8 mouse cellular contexts compared by ENCODE assay signal in the genomic region with DNA sequence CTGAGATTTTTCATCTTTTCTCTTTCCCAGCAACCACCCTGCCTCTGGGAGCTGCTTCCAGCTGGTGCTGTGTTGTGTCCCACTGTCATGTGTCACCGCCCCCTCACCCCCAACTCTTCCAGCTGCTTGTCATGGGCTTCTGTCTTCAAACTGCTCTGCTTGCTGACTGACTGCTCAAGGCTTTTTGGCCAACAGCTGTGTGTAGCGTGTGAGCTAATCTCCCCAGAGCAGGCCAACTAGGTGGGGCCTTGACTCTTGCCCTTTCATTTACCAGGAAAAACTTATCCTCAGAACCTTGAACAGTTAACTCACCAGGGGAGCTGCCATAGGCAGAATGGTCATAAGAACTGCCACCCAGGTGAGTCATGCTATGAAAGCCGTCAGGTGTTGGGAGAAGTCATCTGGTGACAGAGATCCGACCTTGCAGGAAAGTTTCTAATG. TPM values are rescaled to one million over a fixed set of nuclear protein-coding genes. Genes with fewer than 3 reads are reported as not detected.
DNase-seq lines count a peak whose midpoint lies in the region; ATAC-seq and TF ChIP-seq lines count a peak whose summit lies in the region.

No protein-coding gene starts in this region.

- TF ChIP-seq POLR2A in lung, adult 2 months (IDR thresholded peaks at IDR 0.05; ENCODE audit: borderline replicate concordance, extremely low read depth, low read depth, low read length): no peak

- WGBS in heart, embryonic 10.5 days: 50% methylated on average over 4 of the region's 4 CpGs
- 73% methylated on average over 4 of the region's 4 CpGs for WGBS in embryonic facial prominence, embryonic 12.5 days
- WGBS in hindbrain, embryonic 16.5 days: 81% methylated on average over 4 of the region's 4 CpGs
- 73% methylated on average over 4 of the region's 4 CpGs for WGBS in lung, adult 2 months

- H3K4me1 ChIP-seq in heart, embryonic 10.5 days: peaks cover 42% of the 10 kb centered on the region
- 0 out of 2 replicates have a peak, but pooled peaks cover 9% of the 10 kb centered on the region for H3K4me1 ChIP-seq in embryonic facial prominence, embryonic 12.5 days
- H3K4me1 ChIP-seq in hindbrain, embryonic 16.5 days (ENCODE audit: control insufficient read depth, insufficient read depth, low read depth, low read length): no peaks in the 10 kb centered on the region
- no peaks in the 10 kb centered on the region for H3K4me1 ChIP-seq in lung, adult 2 months (ENCODE audit: control insufficient read depth, insufficient read depth, low read length)

- no peak overlapping the region for H3K4me2 ChIP-seq in embryonic facial prominence, embryonic 12.5 days (replicated peaks)
- no peak overlapping the region for H3K4me2 ChIP-seq in hindbrain, embryonic 16.5 days (ENCODE audit: low read length)

- H3K9ac ChIP-seq in embryonic facial prominence, embryonic 12.5 days: no peak overlapping the region
- no peak overlapping the region for H3K9ac ChIP-seq in hindbrain, embryonic 16.5 days (ENCODE audit: low read depth, low read length)

- H3K27ac ChIP-seq in heart, embryonic 10.5 days: peak overlapping the region; percentile 83
- no peak overlapping the region for H3K27ac ChIP-seq in embryonic facial prominence, embryonic 12.5 days
- no peak overlapping the region for H3K27ac ChIP-seq in hindbrain, embryonic 16.5 days (ENCODE audit: low read depth, low read length)

- peak; percentile 47; the same call in 1 of the 2 replicates for ATAC-seq in embryonic facial prominence, embryonic 12.5 days (ENCODE audit: insufficient number of reproducible peaks, insufficient read depth, low FRiP score, low TSS enrichment)
- ATAC-seq in hindbrain, embryonic 16.5 days: no peak

- peak; percentile 92 for DNase-seq in heart, embryonic 10.5 days (ENCODE audit: low spot score)
- DNase-seq in heart, adult 8-10 months (ENCODE audit: low spot score): no peak
- DNase-seq in adipocyte (ENCODE audit: low spot score): peak; percentile 28
- peak; percentile 33 to 59 for DNase-seq in kidney, postnatal 4 days
- DNase-seq in testis, postnatal 10 days (ENCODE audit: low spot score): peak; percentile 43
- DNase-seq in lung, adult 2 months: no peak

- no peaks in the 10 kb centered on the region for H3K36me3 ChIP-seq in heart, embryonic 10.5 days
- no peaks in the 10 kb centered on the region for H3K36me3 ChIP-seq in embryonic facial prominence, embryonic 12.5 days
- no peaks in the 10 kb centered on the region for H3K36me3 ChIP-seq in hindbrain, embryonic 16.5 days (ENCODE audit: control insufficient read depth, insufficient read depth, low read length)

- no peaks in the 10 kb centered on the region for H3K9me3 ChIP-seq in heart, embryonic 10.5 days
- no peaks in the 10 kb centered on the region for H3K9me3 ChIP-seq in embryonic facial prominence, embryonic 12.5 days
- no peaks in the 10 kb centered on the region for H3K9me3 ChIP-seq in hindbrain, embryonic 16.5 days (ENCODE audit: control insufficient read depth, low read length)

- H3K4me3 ChIP-seq in heart, embryonic 10.5 days: no peak overlapping the region
- no peak overlapping the region for H3K4me3 ChIP-seq in embryonic facial prominence, embryonic 12.5 days
- H3K4me3 ChIP-seq in hindbrain, embryonic 16.5 days (ENCODE audit: low read length): no peak overlapping the region
- H3K4me3 ChIP-seq in lung, adult 2 months (replicated peaks; ENCODE audit: extremely low read depth, low read depth, low read length): no peak overlapping the region

- TF ChIP-seq CTCF in lung, adult 2 months (IDR thresholded peaks at IDR 0.05; ENCODE audit: insufficient read depth, low read length): no peak

- no peaks in the 10 kb centered on the region for H3K27me3 ChIP-seq in heart, embryonic 10.5 days (ENCODE audit: insufficient read depth, poor library complexity, severe bottlenecking)
- H3K27me3 ChIP-seq in embryonic facial prominence, embryonic 12.5 days: no peaks in the 10 kb centered on the region
- H3K27me3 ChIP-seq in hindbrain, embryonic 16.5 days (replicated peaks; ENCODE audit: control insufficient read depth, insufficient read depth, low read length): no peaks in the 10 kb centered on the region

RNA-seq across cellular contexts. Expression of a gene that starts 51.8 kb away (rescaled TPM):
- polyA plus RNA-seq in heart, embryonic 10.5 days (2016; fragmentation: Nextera tagmentation; extraction: Ambion mirVana): 16.3 and 21.4 TPM in 2 replicates
- 10 to 100 TPM; 14.5 to 23.5 (median 16.9) TPM for total RNA-seq in heart, adult 8-10 months (2022)
- 17.7 and 19.1 TPM in 2 replicates for polyA plus RNA-seq in embryonic facial prominence, embryonic 12.5 days (2016; fragmentation: Nextera tagmentation; extraction: Ambion mirVana)
- 4.2 and 5.5 TPM in 2 replicates for polyA plus RNA-seq in hindbrain, embryonic 16.5 days (2015; fragmentation: Nextera tagmentation; extraction: Ambion mirVana)
- 105 and 162 TPM in 2 replicates for polyA plus RNA-seq in lung, adult 2 months (2012; rRNA removed)

RNA-seq across cellular contexts. Expression of a gene that starts 56.8 kb away (rescaled TPM):
- 11.4 and 13.6 TPM in 2 replicates for polyA plus RNA-seq in heart, embryonic 10.5 days (2016; fragmentation: Nextera tagmentation; extraction: Ambion mirVana)
- total RNA-seq in heart, adult 8-10 months (2022): 10 to 100 TPM in 3 of 4 experiments, 1 to 10 TPM in 1; 8.9 to 12.8 (median 11.6) TPM
- 14.5 and 19.7 TPM in 2 replicates for polyA plus RNA-seq in embryonic facial prominence, embryonic 12.5 days (2016; fragmentation: Nextera tagmentation; extraction: Ambion mirVana)
- 19.7 and 22.6 TPM in 2 replicates for polyA plus RNA-seq in hindbrain, embryonic 16.5 days (2015; fragmentation: Nextera tagmentation; extraction: Ambion mirVana)
- polyA plus RNA-seq in lung, adult 2 months (2012; rRNA removed): 17.7 and 20.5 TPM in 2 replicates

Comparison
In these comparisons a context has a peak if more than half of its experiments do, and no peak if none do; other contexts are left out.
1. DNase-seq: peak in heart, embryonic 10.5 days (single experiment), adipocyte (single experiment), kidney, postnatal 4 days (2 of 2) and testis, postnatal 10 days (single experiment); none in heart, adult 8-10 months (single experiment) and lung, adult 2 months (single experiment).